ENCODE assay signal across 8 mouse cellular contexts in genomic region chr17:33919351-33920281, GRCm38 (mm10). TPM values are rescaled to one million over a fixed set of nuclear protein-coding genes. Genes with fewer than 3 reads are reported as not detected.
DNase-seq lines count a peak whose midpoint lies in the region.

No protein-coding gene starts in this region.

- peak overlapping the region; percentile 96 for H3K4me3 ChIP-seq in brown adipose tissue, adult 24 weeks (ENCODE audit: insufficient read depth, low read depth, low read length)
- peak overlapping the region; percentile 76 for H3K4me3 ChIP-seq in forebrain, embryonic 10.5 days

- H3K27me3 ChIP-seq in forebrain, embryonic 10.5 days (ENCODE audit: poor library complexity, severe bottlenecking), result peaks cover 15% of the 10 kb centered on the region

- peak overlapping the region; percentile 85 for H3K27ac ChIP-seq in brown adipose tissue, adult 24 weeks (replicated peaks; ENCODE audit: low read depth, low read length)
- peak overlapping the region; percentile 83 for H3K27ac ChIP-seq in forebrain, embryonic 10.5 days

- WGBS in forebrain, embryonic 10.5 days, result under 1% methylated on average over 52 of the region's 52 CpGs

- H3K4me1 ChIP-seq in brown adipose tissue, adult 24 weeks (ENCODE audit: control insufficient read depth, insufficient read depth, insufficient read length, low read length), result peaks cover 10% of the 10 kb centered on the region; the same call in 1 of the 2 replicates
- peaks cover 62% of the 10 kb centered on the region for H3K4me1 ChIP-seq in forebrain, embryonic 10.5 days

- peaks cover 25% of the 10 kb centered on the region for H3K36me3 ChIP-seq in forebrain, embryonic 10.5 days (replicated peaks)

- peak; percentile 77 for DNase-seq in MEL-GATA-1-ER (ENCODE audit: extremely low read depth, low read depth)
- peak; percentile 44 for DNase-seq in forebrain, embryonic 10.5 days (ENCODE audit: extremely low spot score, low spot score)
- DNase-seq in heart, postnatal 25 days (ENCODE audit: low spot score), result peak; percentile 80
- peak; percentile 81 to 89 for DNase-seq in kidney, postnatal 4 days
- peak; percentile 91 to 94 for DNase-seq in lung, postnatal 4 days
- peak; percentile 87 for DNase-seq in ovary, postnatal 36 days (ENCODE audit: low spot score)
- peak; percentile 90 for DNase-seq in urinary bladder, postnatal 14 days (ENCODE audit: low spot score)

- intact Hi-C loops in heart, postnatal 25 days (cut with DNase I), result loop anchor here (2.0 kb wide), 1 partner anchor 23 kb away; no protein-coding TSS in a partner anchor

- H3K9me3 ChIP-seq in forebrain, embryonic 10.5 days, result no peaks in the 10 kb centered on the region; the same call in 1 of the 2 replicates

RNA-seq across cellular contexts. Expression of gene Zbtb22, which starts 3.9 kb away (rescaled TPM):
- polyA plus RNA-seq in brown adipose tissue, adult 24 weeks (2012; ENCODE audit: insufficient read depth, insufficient read length, missing spikeins), result 9.5 and 11.1 TPM in 2 replicates
- 21.2 and 23.2 TPM in 2 replicates for polyA plus RNA-seq in forebrain, embryonic 10.5 days (2016; fragmentation: Nextera tagmentation; extraction: Ambion mirVana)
- total RNA-seq in heart, postnatal 25 days (2021), result 10 to 100 TPM; 15.5 to 19.4 TPM

RNA-seq across cellular contexts. Expression of gene Tapbp, which starts 3.9 kb away (rescaled TPM):
- 75.7 and 99.3 TPM in 2 replicates for polyA plus RNA-seq in brown adipose tissue, adult 24 weeks (2012; ENCODE audit: insufficient read depth, insufficient read length, missing spikeins)
- 14.1 TPM in 2 replicates for polyA plus RNA-seq in forebrain, embryonic 10.5 days (2016; fragmentation: Nextera tagmentation; extraction: Ambion mirVana)
- total RNA-seq in heart, postnatal 25 days (2021), result 100 to 1,000 TPM in 1 of 2 experiments, 10 to 100 TPM in 1; 93.5 to 104 TPM

RNA-seq across cellular contexts. Expression of gene Rgl2, which starts 9.7 kb away (rescaled TPM):
- polyA plus RNA-seq in brown adipose tissue, adult 24 weeks (2012; ENCODE audit: insufficient read depth, insufficient read length, missing spikeins), result 16.4 and 20.2 TPM in 2 replicates
- 39.3 and 46.7 TPM in 2 replicates for polyA plus RNA-seq in forebrain, embryonic 10.5 days (2016; fragmentation: Nextera tagmentation; extraction: Ambion mirVana)
- total RNA-seq in heart, postnatal 25 days (2021), result 10 to 100 TPM; 38.2 to 44.6 TPM

RNA-seq across cellular contexts. Expression of gene Daxx, which starts 10.4 kb away (rescaled TPM):
- 13.6 and 26.9 TPM in 2 replicates for polyA plus RNA-seq in brown adipose tissue, adult 24 weeks (2012; ENCODE audit: insufficient read depth, insufficient read length, missing spikeins)
- 85.9 and 90.8 TPM in 2 replicates for polyA plus RNA-seq in forebrain, embryonic 10.5 days (2016; fragmentation: Nextera tagmentation; extraction: Ambion mirVana)
- total RNA-seq in heart, postnatal 25 days (2021), result 10 to 100 TPM; 14.3 to 17.5 TPM

RNA-seq across cellular contexts. Expression of gene Platr17, which starts 14.7 kb away (rescaled TPM):
- polyA plus RNA-seq in brown adipose tissue, adult 24 weeks (2012; ENCODE audit: insufficient read depth, insufficient read length, missing spikeins), result not detected in 2 replicates
- polyA plus RNA-seq in forebrain, embryonic 10.5 days (2016; fragmentation: Nextera tagmentation; extraction: Ambion mirVana), result 0.19 and 0.39 TPM in 2 replicates
- not detected for total RNA-seq in heart, postnatal 25 days (2021)

Comparison
In these comparisons a context has a peak if more than half of its experiments do, and no peak if none do; other contexts are left out.
1. Peak in every context shown above with its lines: DNase-seq, H3K4me3 ChIP-seq and H3K27ac ChIP-seq.